Mouse (Mus musculus) testis, adult 2 months (tissue): Measurements from ENCODE around the gene Cyp1a2.

Experiments
- CTCF ChIP-seq: fragments of 200-500 bp; IDR thresholded peaks from 2 replicates; pipeline ENCODE4 v1.5.1; 2012; ENCODE audit warnings: low read depth, mild to moderate bottlenecking, inconsistent platforms, low read length, moderate library complexity; ENCODE audit not compliant: control insufficient read depth, insufficient read depth, insufficient replicate concordance
- POLR2A ChIP-seq: fragments of 200-500 bp; IDR thresholded peaks from 2 replicates; pipeline ENCODE4 v1.6.1; 2012; ENCODE audit warnings: low read depth, mild to moderate bottlenecking, inconsistent platforms, low read length, moderate library complexity; ENCODE audit not compliant: control insufficient read depth

DNA sequence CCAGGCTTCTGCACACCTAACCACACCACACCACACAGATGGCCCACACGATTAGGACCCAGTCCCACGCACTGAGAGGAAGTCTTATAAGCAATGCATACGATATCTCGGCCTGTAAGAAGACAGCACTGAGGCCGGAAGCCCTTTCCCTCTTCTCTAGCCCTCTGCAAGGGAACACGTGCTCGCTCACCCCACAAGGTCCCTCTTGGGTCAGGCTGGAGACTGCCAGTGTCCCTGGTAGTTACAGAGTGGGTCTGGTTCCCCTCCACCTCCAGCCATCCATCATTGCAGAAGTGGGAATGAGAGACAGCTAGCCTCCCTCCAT is 39.7 kb downstream of the Cyp1a2 start:
- TF ChIP-seq CTCF (no peak), POLR2A (no peak)
